Mouse (Mus musculus) right cerebral cortex, postnatal 14 days (tissue): ENCODE measurements around the gene Gm15107.
"Not testable (repeated sequence)": the region's sequence is repeated elsewhere in the genome, so short reads cannot be mapped to it uniquely, and the experiment has no call there.

Experiments
- DNase-seq: peaks from one replicate; pipeline ENCODE4 v3.0.0; 2022

Gm15107 gene

DNA sequence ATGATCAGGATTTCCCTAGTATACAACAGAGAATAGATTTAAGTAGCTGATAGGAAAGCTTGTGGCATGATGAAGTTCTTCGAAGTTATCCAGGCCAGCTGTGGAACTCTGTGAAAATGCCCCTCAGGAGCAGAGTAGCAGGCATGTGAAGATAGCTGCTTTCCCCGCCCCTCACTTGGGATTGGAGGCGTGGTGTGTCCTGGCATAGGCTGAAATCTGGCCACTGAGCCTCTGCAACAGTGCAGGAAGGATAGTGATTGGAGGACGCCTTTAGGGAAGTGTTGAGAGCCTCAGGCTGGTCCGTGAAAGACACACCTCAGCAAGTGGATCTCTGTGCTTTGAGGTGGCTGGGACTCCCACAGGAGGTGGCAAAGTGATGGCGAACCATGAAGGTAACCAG, at the start of gene Gm15107:
TSS of gene Gm15107 (plus strand) at position 301 of the 400 bp plus-strand sequence.
- not testable (repeated sequence) for DNase-seq
